Mouse (Mus musculus) CH12.LX (cell line): ENCODE measurements around the gene Thsd7b. TPM values are rescaled to one million over a fixed set of nuclear protein-coding genes. Genes with fewer than 3 reads are reported as not detected.

Source experiments
- DNase-seq: peaks from one replicate; pipeline ENCODE4 v3.0.0-alpha.2; 2013; ENCODE audit errors: extremely low read depth
- H3K27ac ChIP-seq: 2 replicates; pipeline ENCODE4 v1.5.1; 2012; ENCODE audit warnings: low read depth, mild to moderate bottlenecking, control low read depth, moderate library complexity; ENCODE audit not compliant: insufficient read depth
- H3K27me3 ChIP-seq: replicated peaks from 2 replicates; pipeline ENCODE3; 2012; ENCODE audit warnings: inconsistent platforms
- H3K36me3 ChIP-seq, 2 experiments: replicated peaks in 1 of 2; 2 replicates each; pipeline versions ENCODE3 to v1.6.1; 2012; ENCODE audit warnings: inconsistent platforms in 1 of 2, low read length in 1 of 2, mild to moderate bottlenecking in 1 of 2, mixed read lengths in 1 of 2, moderate library complexity in 1 of 2; ENCODE audit not compliant: control insufficient read depth in 1 of 2, insufficient read depth in 1 of 2
- H3K4me1 ChIP-seq, 2 experiments: 2 replicates each; pipeline ENCODE4 v1.6.1; 2012; ENCODE audit warnings: inconsistent platforms in 1 of 2, moderate library complexity in 1 of 2; ENCODE audit not compliant: insufficient read depth in 2 of 2, control insufficient read depth in 1 of 2
- H3K4me2 ChIP-seq: 2 replicates; pipeline ENCODE4 v1.6.1; 2012; ENCODE audit warnings: low read depth, mild to moderate bottlenecking, control low read depth; ENCODE audit not compliant: poor library complexity, insufficient read depth, severe bottlenecking
- H3K4me3 ChIP-seq, 3 experiments: fragments of 150-350 bp in 1 of 3; sonication (generic) in 1 of 3; replicated peaks in 1 of 3; 2 replicates each; pipeline versions ENCODE3 to v1.5.1; 2011 to 2012; ENCODE audit warnings: low read depth in 2 of 3, low read length in 2 of 3, mild to moderate bottlenecking in 2 of 3, moderate library complexity in 2 of 3, control low read depth in 1 of 3, improper control_type of control experiment in 1 of 3, inconsistent platforms in 1 of 3, mixed read lengths in 1 of 3; ENCODE audit not compliant: poor library complexity in 1 of 3
- H3K79me2 ChIP-seq: replicated peaks from 2 replicates; pipeline ENCODE4 v1.6.1; 2012; ENCODE audit warnings: mild to moderate bottlenecking, moderate library complexity; ENCODE audit not compliant: control insufficient read depth, poor library complexity, insufficient read depth, severe bottlenecking; ENCODE audit errors: extremely low read depth
- H3K9ac ChIP-seq: 2 replicates; pipeline ENCODE4 v1.6.1; 2012; ENCODE audit warnings: low read depth, mild to moderate bottlenecking, control low read depth, moderate library complexity; ENCODE audit not compliant: insufficient read depth
- H3K9me3 ChIP-seq: replicated peaks from 2 replicates; pipeline ENCODE3; 2012; ENCODE audit warnings: low read length, inconsistent platforms, mixed read lengths
- BHLHE40 ChIP-seq: IDR thresholded peaks from 2 replicates; pipeline ENCODE4 v1.6.1; 2011; ENCODE audit warnings: mild to moderate bottlenecking, low read depth, low read length, improper control_type of control experiment
- CHD1 ChIP-seq: IDR thresholded peaks from 2 replicates; pipeline ENCODE4 v1.6.1; 2012; ENCODE audit warnings: low read depth, low read length, improper control_type of control experiment, inconsistent platforms
- ETS1 ChIP-seq: conservative IDR thresholded peaks from 2 replicates; pipeline ENCODE4 v1.6.1; 2012; ENCODE audit warnings: low read depth, mild to moderate bottlenecking, inconsistent platforms, low read length, improper control_type of control experiment, moderate library complexity
- HCFC1 ChIP-seq: IDR thresholded peaks from 2 replicates; pipeline ENCODE4 v1.6.1; 2012; ENCODE audit warnings: low read depth, mild to moderate bottlenecking, inconsistent platforms, low read length, improper control_type of control experiment
- IRF4 ChIP-seq: IDR thresholded peaks from 2 replicates; pipeline ENCODE4 v1.6.1; 2014; ENCODE audit warnings: low read depth, mild to moderate bottlenecking, inconsistent platforms, low read length, improper control_type of control experiment
- JUND ChIP-seq: conservative IDR thresholded peaks from 2 replicates; pipeline ENCODE4 v1.6.1; 2011; ENCODE audit warnings: low read depth, low read length, improper control_type of control experiment
- MAZ ChIP-seq: IDR thresholded peaks from 2 replicates; pipeline ENCODE4 v1.6.1; 2012; ENCODE audit warnings: low read depth, mild to moderate bottlenecking, inconsistent platforms, low read length, improper control_type of control experiment, moderate library complexity
- MYC ChIP-seq: IDR thresholded peaks from 2 replicates; pipeline ENCODE4 v1.6.1; 2011; ENCODE audit warnings: low read depth, mild to moderate bottlenecking, improper control_type of control experiment, low read length
- PAX5 ChIP-seq: IDR thresholded peaks from 2 replicates; pipeline ENCODE4 v1.6.1; 2012; ENCODE audit warnings: low read length, inconsistent platforms, mixed read lengths
- SMC3 ChIP-seq: IDR thresholded peaks from 2 replicates; pipeline ENCODE4 v1.6.1; 2011; ENCODE audit warnings: low read depth, low read length, improper control_type of control experiment
- TBP ChIP-seq: conservative IDR thresholded peaks from 2 replicates; pipeline ENCODE4 v1.6.1; 2011; ENCODE audit warnings: low read depth, low read length, improper control_type of control experiment
- TCF12 ChIP-seq: IDR thresholded peaks from 2 replicates; pipeline ENCODE4 v1.6.1; 2014; ENCODE audit warnings: low read depth, mild to moderate bottlenecking, inconsistent platforms, low read length, improper control_type of control experiment
- UBTF ChIP-seq: IDR thresholded peaks from 2 replicates; pipeline ENCODE4 v1.6.1; 2012; ENCODE audit warnings: low read depth, mild to moderate bottlenecking, inconsistent platforms, low read length, improper control_type of control experiment, moderate library complexity
- USF2 ChIP-seq: conservative IDR thresholded peaks from 2 replicates; pipeline ENCODE4 v1.6.1; 2011; ENCODE audit warnings: low read depth, low read length, improper control_type of control experiment
- ZC3H11A ChIP-seq: IDR thresholded peaks from 2 replicates; pipeline ENCODE4 v1.6.1; 2012; ENCODE audit warnings: low read depth, mild to moderate bottlenecking, inconsistent platforms, low read length, improper control_type of control experiment
- ZKSCAN1 ChIP-seq: IDR thresholded peaks from 2 replicates; pipeline ENCODE4 v1.6.1; 2012; ENCODE audit warnings: low read depth, inconsistent platforms, low read length, improper control_type of control experiment, borderline replicate concordance
- ZNF384 ChIP-seq: IDR thresholded peaks from 2 replicates; pipeline ENCODE4 v1.6.1; 2012; ENCODE audit warnings: low read depth, low read length, improper control_type of control experiment, inconsistent platforms
- dilution Hi-C: fragments of 300-500 bp; cut with MboI; formaldehyde crosslinking; loops from 2 replicates; pipeline ENCODE4 v1.14.3; 2020; ENCODE audit warnings: low sequenced_read_pairs; ENCODE audit not compliant: extremely low pct_unique_long_range_greater_than_20kb, extremely low pct_ligation_motif_present
- in situ Hi-C: fragments of 300-500 bp; cut with MboI; formaldehyde crosslinking; loops from 3 replicates; pipeline ENCODE4 v1.14.3; 2019; ENCODE audit warnings: low sequenced_read_pairs, low pct_ligation_motif_present, low pct_unique_long_range_greater_than_20kb, mixed read lengths
- polyA plus RNA-seq: library from polyadenylated mRNA; unstranded; fragments of >175 nt; gene quantifications from 2 replicates; pipeline ENCODE4 v1.2.1, GENCODE M21; 2012; ENCODE audit warnings: low read depth; ENCODE audit not compliant: insufficient read length
- total RNA-seq, 2 experiments: library from RNA; depleted of rRNA; stranded (reverse); fragments of 300-350 nt in 1 of 2; fragments of >200 nt in 1 of 2; gene quantifications; 2 replicates each; pipeline ENCODE4 v1.2.3; 2012 to 2014

Gene Thsd7b
- total and polyA plus RNA-seq, 3 experiments, result not detected

GRCm38 (mm10) chr1:129586635-129587034, 313.5 kb downstream of the Thsd7b start:
- no peaks in the 10 kb centered on the region for H3K4me1 ChIP-seq
- H3K9me3 ChIP-seq, result no peaks in the 10 kb centered on the region
- no peaks in the 10 kb centered on the region for H3K36me3 ChIP-seq
- no peak for TF ChIP-seq ZC3H11A
- no peak for TF ChIP-seq TCF12
- no peak overlapping the region for H3K27ac ChIP-seq
- no peak overlapping the region for H3K4me2 ChIP-seq
- in situ Hi-C loops (no loop called here), dilution Hi-C loops (no loop called here)
- no peak overlapping the region for H3K4me3 ChIP-seq
- no peaks in the 10 kb centered on the region for H3K79me2 ChIP-seq
- DNase-seq, result no peak
- no peak overlapping the region for H3K9ac ChIP-seq
- no peaks in the 10 kb centered on the region for H3K27me3 ChIP-seq

GRCm38 (mm10) chr1:129589366-129590002, 316.4 kb downstream of the Thsd7b start:
- dilution Hi-C loops (no loop called here), in situ Hi-C loops (no loop called here)
- no peak overlapping the region for H3K4me3 ChIP-seq
- H3K79me2 ChIP-seq, result no peaks in the 10 kb centered on the region
- H3K36me3 ChIP-seq, result no peaks in the 10 kb centered on the region
- no peak for DNase-seq
- H3K27me3 ChIP-seq, result no peaks in the 10 kb centered on the region
- H3K4me2 ChIP-seq, result no peak overlapping the region
- H3K4me1 ChIP-seq, result no peaks in the 10 kb centered on the region
- no peak overlapping the region for H3K27ac ChIP-seq
- TF ChIP-seq TBP (no peak), TCF12 (no peak), MYC (no peak), JUND (no peak), SMC3 (no peak), UBTF (no peak), HCFC1 (no peak), BHLHE40 (no peak), PAX5 (no peak), MAZ (no peak), ETS1 (no peak)
- TF ChIP-seq, all 38 proteins: peak for 0
- no peaks in the 10 kb centered on the region for H3K9me3 ChIP-seq
- H3K9ac ChIP-seq, result no peak overlapping the region

GRCm38 (mm10) chr1:129595447-129595846, 322.3 kb downstream of the Thsd7b start:
- Histone ChIP-seq H3K27ac (no peak overlapping the region), H3K4me1 (no peaks in the 10 kb centered on the region), H3K27me3 (no peaks in the 10 kb centered on the region), H3K4me3 (no peak overlapping the region), H3K4me2 (no peak overlapping the region), H3K79me2 (no peaks in the 10 kb centered on the region), H3K36me3 (no peaks in the 10 kb centered on the region), H3K9ac (no peak overlapping the region), H3K9me3 (no peaks in the 10 kb centered on the region)
- TF ChIP-seq BHLHE40 (no peak), ETS1 (no peak), USF2 (no peak), JUND (no peak), ZNF384 (no peak), ZKSCAN1 (no peak), CHD1 (no peak), IRF4 (no peak)
- dilution Hi-C loops, result no loop called here
- in situ Hi-C loops, result no loop called here
- DNase-seq, result no peak
